Mouse (Mus musculus) embryonic facial prominence, embryonic 11.5 days (tissue): ENCODE data around the gene 4921517D22Rik. TPM values are rescaled to one million over a fixed set of nuclear protein-coding genes. Genes with fewer than 3 reads are reported as not detected.

Experiments
- ATAC-seq: fragments of 200-750 bp; cut with Nextera tagmentation; replicated peaks from 2 replicates; pipeline ENCODE4 v1.8.0; 2017; ENCODE audit warnings: low read depth; ENCODE audit not compliant: insufficient number of reproducible peaks, low FRiP score, low TSS enrichment
- DNase-seq: peaks from one replicate; pipeline ENCODE4 v3.0.0-alpha.2; 2015; ENCODE audit warnings: low spot score
- H3K27ac ChIP-seq: fragments of 300-500 bp; sonication (generic); replicated peaks from 2 replicates; pipeline ENCODE4 v1.5.1; 2014; ENCODE audit warnings: mild to moderate bottlenecking, low read depth, low read length, control low read depth
- H3K27me3 ChIP-seq: fragments of 300-500 bp; sonication (generic); 2 replicates; pipeline ENCODE4 v1.6.1; 2014; ENCODE audit warnings: mild to moderate bottlenecking, low read length, moderate library complexity, mixed read lengths; ENCODE audit not compliant: control insufficient read depth, insufficient read depth
- H3K36me3 ChIP-seq: fragments of 300-500 bp; sonication (generic); replicated peaks from 2 replicates; pipeline ENCODE4 v1.6.1; 2014; ENCODE audit warnings: low read depth, mild to moderate bottlenecking, low read length, moderate library complexity, mixed read lengths; ENCODE audit not compliant: control insufficient read depth, insufficient read depth
- H3K4me1 ChIP-seq: fragments of 300-500 bp; sonication (generic); 2 replicates; pipeline ENCODE4 v1.6.1; 2014; ENCODE audit warnings: low read length, mixed read lengths; ENCODE audit not compliant: control insufficient read depth, insufficient read depth
- H3K4me2 ChIP-seq: fragments of 300-500 bp; sonication (generic); 2 replicates; pipeline ENCODE4 v1.6.1; 2014; ENCODE audit warnings: low read depth, mild to moderate bottlenecking, control low read depth, low read length, moderate library complexity
- H3K4me3 ChIP-seq: fragments of 300-500 bp; sonication (generic); 2 replicates; pipeline ENCODE4 v1.5.1; 2014; ENCODE audit warnings: low read depth, low read length, control low read depth
- H3K9ac ChIP-seq: fragments of 300-500 bp; sonication (generic); replicated peaks from 2 replicates; pipeline ENCODE4 v1.6.1; 2014; ENCODE audit warnings: mild to moderate bottlenecking, control low read depth, low read length
- H3K9me3 ChIP-seq: fragments of 300-500 bp; sonication (generic); replicated peaks from 2 replicates; pipeline ENCODE4 v1.6.1; 2016; ENCODE audit warnings: mild to moderate bottlenecking, low read length, inconsistent platforms, mixed read lengths; ENCODE audit not compliant: control insufficient read depth
- WGBS: fragments of 180-500 bp; shearing (Covaris S2); extraction: QIAGEN DNeasy Blood & Tissue Kit; methylation state at CpG from one replicate; pipeline ENCODE4 v1.1.7; 2014; 5-methylcytosine and 5-hydroxymethylcytosine counted together
- polyA plus RNA-seq: library from polyadenylated mRNA; unstranded; fragments of >200 nt; fragmentation: Nextera tagmentation; extraction: Ambion mirVana; gene quantifications from 2 replicates; pipeline ENCODE4 v1.2.1, GENCODE M21; 2014

4921517D22Rik gene
- polyA plus RNA-seq, 1 experiment from 2014 or later: not detected

GRCm38 (mm10) chr13:59655718-59656315 lies 38.1 kb downstream of the 4921517D22Rik start:
- Histone ChIP-seq H3K4me1 (peaks cover 3% of the 10 kb centered on the region; the same call in 1 of the 2 replicates), H3K27me3 (no peaks in the 10 kb centered on the region), H3K9ac (no peak overlapping the region), H3K9me3 (no peaks in the 10 kb centered on the region), H3K4me2 (no peak overlapping the region), H3K27ac (no peak overlapping the region), H3K4me3 (no peak overlapping the region), H3K36me3 (peaks cover 8% of the 10 kb centered on the region)
- DNase-seq (no peak), ATAC-seq (no peak)
- 92% methylated on average over 15 of the region's 15 CpGs for WGBS

- H3K9ac ChIP-seq: no peak overlapping the region
- H3K4me1 ChIP-seq: peaks cover 3% of the 10 kb centered on the region; the same call in 1 of the 2 replicates
- no peak for ATAC-seq
- no peak overlapping the region for H3K27ac ChIP-seq
- 94% methylated on average over 5 of the region's 5 CpGs for WGBS
- peaks cover 8% of the 10 kb centered on the region for H3K36me3 ChIP-seq
- H3K4me3 ChIP-seq: no peak overlapping the region
- no peak for DNase-seq
- no peak overlapping the region for H3K4me2 ChIP-seq
- no peaks in the 10 kb centered on the region for H3K9me3 ChIP-seq
- no peaks in the 10 kb centered on the region for H3K27me3 ChIP-seq
These were observed 39.4 kb downstream of the 4921517D22Rik start for GRCm38 (mm10) chr13:59654465-59654864.

- H3K27ac ChIP-seq: no peak overlapping the region
- H3K9ac ChIP-seq: no peak overlapping the region
- H3K9me3 ChIP-seq: no peaks in the 10 kb centered on the region
- no peaks in the 10 kb centered on the region for H3K27me3 ChIP-seq
- no peak overlapping the region for H3K4me2 ChIP-seq
- no peak for DNase-seq
- 72% methylated on average over 3 of the region's 3 CpGs for WGBS
- no peak for ATAC-seq
- peaks cover 6% of the 10 kb centered on the region for H3K36me3 ChIP-seq
- H3K4me1 ChIP-seq: peaks cover 3% of the 10 kb centered on the region; the same call in 1 of the 2 replicates
- no peak overlapping the region for H3K4me3 ChIP-seq
These were observed 40.8 kb downstream of the 4921517D22Rik start for GRCm38 (mm10) chr13:59653136-59653535.

DNA sequence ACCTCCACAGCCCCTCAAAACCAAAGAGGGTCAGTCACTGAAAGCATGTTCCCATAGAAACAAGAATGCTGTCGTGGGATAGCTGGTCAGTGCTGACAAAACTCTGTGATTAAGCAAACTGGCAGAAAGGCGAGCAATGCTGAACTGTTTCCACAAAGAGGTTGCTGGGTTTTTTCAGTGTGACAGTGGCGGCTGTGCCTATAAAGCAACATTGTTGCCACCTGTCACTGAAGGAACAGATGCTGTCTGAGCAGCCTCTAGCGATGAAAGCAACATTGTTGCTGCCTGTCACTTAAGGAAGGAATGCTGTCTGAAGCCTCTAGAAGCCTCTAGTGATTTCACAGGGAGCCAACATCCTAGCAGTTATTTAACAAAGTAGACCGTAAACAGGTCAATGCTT lies 41.3 kb downstream of the 4921517D22Rik start:
- ATAC-seq (no peak), DNase-seq (no peak)
- Histone ChIP-seq H3K9ac (no peak overlapping the region), H3K4me1 (peaks cover 3% of the 10 kb centered on the region; the same call in 1 of the 2 replicates), H3K27ac (no peak overlapping the region), H3K27me3 (no peaks in the 10 kb centered on the region), H3K4me3 (no peak overlapping the region), H3K4me2 (no peak overlapping the region), H3K36me3 (peaks cover 6% of the 10 kb centered on the region), H3K9me3 (no peaks in the 10 kb centered on the region)
- WGBS: 63% methylated on average over 5 of the region's 5 CpGs

- DNase-seq (no peak), ATAC-seq (no peak)
- WGBS: 70% methylated on average over 5 of the region's 5 CpGs
- Histone ChIP-seq H3K27ac (no peak overlapping the region), H3K36me3 (peaks cover 9% of the 10 kb centered on the region), H3K4me3 (no peak overlapping the region), H3K9ac (no peak overlapping the region), H3K4me1 (peaks cover 3% of the 10 kb centered on the region; the same call in 1 of the 2 replicates), H3K9me3 (no peaks in the 10 kb centered on the region), H3K27me3 (no peaks in the 10 kb centered on the region), H3K4me2 (no peak overlapping the region)
These were observed 44.1 kb downstream of the 4921517D22Rik start for GRCm38 (mm10) chr13:59649781-59650180.

GRCm38 (mm10) chr13:59648598-59648997 lies 45.3 kb downstream of the 4921517D22Rik start:
- peaks cover 5% of the 10 kb centered on the region; the same call in 1 of the 2 replicates for H3K36me3 ChIP-seq
- H3K9ac ChIP-seq: no peak overlapping the region
- ATAC-seq (no peak), DNase-seq (no peak)
- peaks cover 3% of the 10 kb centered on the region; the same call in 1 of the 2 replicates for H3K4me1 ChIP-seq
- no peak overlapping the region for H3K4me2 ChIP-seq
- no peaks in the 10 kb centered on the region for H3K27me3 ChIP-seq
- 94% methylated on average over 6 of the region's 6 CpGs for WGBS
- no peaks in the 10 kb centered on the region for H3K9me3 ChIP-seq
- no peak overlapping the region for H3K27ac ChIP-seq
- H3K4me3 ChIP-seq: no peak overlapping the region

GRCm38 (mm10) chr13:59647484-59647883 lies 46.4 kb downstream of the 4921517D22Rik start:
- Histone ChIP-seq H3K4me3 (no peak overlapping the region), H3K4me2 (no peak overlapping the region), H3K9ac (no peak overlapping the region), H3K4me1 (no peaks in the 10 kb centered on the region; the same call in 1 of the 2 replicates), H3K36me3 (peaks cover 5% of the 10 kb centered on the region; the same call in 1 of the 2 replicates), H3K27me3 (no peaks in the 10 kb centered on the region), H3K9me3 (no peaks in the 10 kb centered on the region), H3K27ac (no peak overlapping the region)
- ATAC-seq (no peak), DNase-seq (no peak)
- WGBS: 80% methylated on average over 6 of the region's 6 CpGs

GRCm38 (mm10) chr13:59646674-59647244 lies 47.1 kb downstream of the 4921517D22Rik start:
- no peak overlapping the region for H3K4me3 ChIP-seq
- ATAC-seq (peak; percentile 48; the same call in 1 of the 2 replicates), DNase-seq (peak; percentile 28)
- no peak overlapping the region for H3K4me2 ChIP-seq
- WGBS: 66% methylated on average over 11 of the region's 11 CpGs
- no peak overlapping the region for H3K9ac ChIP-seq
- H3K9me3 ChIP-seq: no peaks in the 10 kb centered on the region
- no peak overlapping the region for H3K27ac ChIP-seq
- H3K4me1 ChIP-seq: no peaks in the 10 kb centered on the region; the same call in 1 of the 2 replicates
- H3K27me3 ChIP-seq: no peaks in the 10 kb centered on the region
- H3K36me3 ChIP-seq: peaks cover 5% of the 10 kb centered on the region; the same call in 1 of the 2 replicates
